Mouse (Mus musculus) embryo, embryonic 10.5 days (tissue): ENCODE measurements at regions not wholly inside any gene's neighbourhood (a gene's known extent, or its start where the extent isn't known, plus 50 kb on each side); places are given as distances from the start of the nearest gene placed in this dataset.
A peak's percentile ranks its signal among the peaks of the same experiment; 100 is the strongest.
"Not testable (repeated sequence)": the region's sequence is repeated elsewhere in the genome, so short reads cannot be mapped to it uniquely, and the experiment has no call there.

ENCODE experiments used
- DNase-seq: peaks from one replicate; pipeline ENCODE4 v3.0.0-alpha.2; 2015; ENCODE audit warnings: low spot score

DNA sequence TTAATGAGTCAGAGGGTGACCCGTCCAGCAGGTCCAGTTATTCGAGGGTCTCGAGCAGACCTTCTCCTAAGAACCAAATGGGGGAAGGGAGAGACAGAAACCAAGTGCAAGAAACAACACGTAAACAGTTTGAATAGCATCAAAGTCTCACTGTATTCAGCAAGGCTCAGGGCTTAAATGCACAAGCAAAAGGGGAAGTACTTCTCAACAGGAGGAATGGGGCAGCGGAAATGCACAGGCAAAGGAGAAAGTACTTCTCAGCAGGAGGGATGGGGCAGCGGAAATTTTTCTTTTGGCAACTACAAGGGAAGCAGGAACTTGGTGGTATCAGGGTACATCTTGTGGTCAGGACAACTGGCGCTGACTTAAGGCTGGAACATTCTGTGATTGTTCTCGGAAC, 330.6 kb downstream of the 9430069I07Rik start:
- DNase-seq = not testable (repeated sequence)

DNA sequence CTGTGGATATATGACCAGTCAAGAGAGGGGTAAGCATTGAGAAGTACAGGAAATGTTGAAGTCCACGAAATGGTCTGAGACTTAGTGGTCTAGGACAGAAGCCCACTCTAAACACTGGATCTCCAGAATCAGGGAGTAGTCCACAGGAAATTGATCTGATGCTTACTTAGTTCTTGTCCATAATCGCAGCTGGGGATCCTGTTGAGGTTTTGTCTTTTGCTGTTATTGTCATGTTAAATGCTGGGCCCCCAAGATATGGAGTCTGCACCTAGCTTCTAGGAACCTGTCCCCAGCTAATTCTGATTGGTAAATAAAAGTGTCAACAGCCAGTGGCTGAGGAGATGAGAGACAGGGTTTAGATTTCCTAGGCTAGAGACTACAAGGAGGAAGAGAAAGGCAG, 332.3 kb downstream of the 9430069I07Rik start:
- no peak for DNase-seq

DNA sequence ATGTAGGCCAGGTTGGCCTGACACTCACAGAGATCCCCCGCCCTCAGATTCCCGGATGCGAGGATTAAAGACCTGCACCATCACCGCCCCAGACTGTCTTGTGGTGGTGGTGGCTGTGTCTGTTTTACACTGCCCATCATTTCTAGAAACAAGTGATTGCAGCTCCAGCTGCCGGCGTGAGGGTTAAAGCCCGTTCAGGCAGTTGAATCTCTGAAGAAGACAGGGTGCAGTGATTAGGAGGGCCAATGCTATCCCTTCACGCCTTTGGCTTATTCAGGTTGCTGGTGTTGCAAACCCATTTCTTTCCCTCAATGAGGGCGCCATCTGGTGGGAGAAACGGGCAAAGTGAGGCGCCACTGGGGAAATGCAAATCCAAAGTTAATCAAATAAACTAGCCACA, 335.8 kb downstream of the 9430069I07Rik start:
- peak; percentile 80 for DNase-seq

GRCm38 (mm10) chr15:34016397-34017156, 341.1 kb downstream of the 9430069I07Rik start:
- peak; percentile 72 for DNase-seq

DNA sequence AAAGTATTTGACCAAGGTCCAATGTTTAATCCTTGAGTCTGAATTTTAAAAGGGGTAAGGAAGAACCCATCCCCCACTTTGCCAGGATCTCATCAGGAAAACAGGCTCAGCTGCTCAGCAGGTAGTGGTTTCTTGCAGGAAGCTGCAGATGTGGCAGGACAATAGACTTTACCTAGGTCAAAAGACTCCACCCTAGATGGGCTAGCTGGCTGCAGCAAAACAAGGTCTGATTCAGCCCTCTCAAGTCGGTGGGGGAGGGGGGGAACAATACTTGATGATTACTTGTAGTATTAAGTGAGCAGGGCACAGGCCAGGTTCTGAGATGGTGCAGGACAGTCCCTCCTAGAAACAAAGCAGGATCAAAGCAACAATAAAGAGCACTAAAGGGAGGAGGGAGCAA, 349.1 kb downstream of the 9430069I07Rik start:
- DNase-seq = no peak

GRCm38 (mm10) chr15:33992383-33992782, 365.3 kb downstream of the 9430069I07Rik start:
- no peak for DNase-seq

- DNase-seq = peak; percentile 42
Measured at GRCm38 (mm10) chr15:33975077-33975476, 382.6 kb downstream of the 9430069I07Rik start.

DNA sequence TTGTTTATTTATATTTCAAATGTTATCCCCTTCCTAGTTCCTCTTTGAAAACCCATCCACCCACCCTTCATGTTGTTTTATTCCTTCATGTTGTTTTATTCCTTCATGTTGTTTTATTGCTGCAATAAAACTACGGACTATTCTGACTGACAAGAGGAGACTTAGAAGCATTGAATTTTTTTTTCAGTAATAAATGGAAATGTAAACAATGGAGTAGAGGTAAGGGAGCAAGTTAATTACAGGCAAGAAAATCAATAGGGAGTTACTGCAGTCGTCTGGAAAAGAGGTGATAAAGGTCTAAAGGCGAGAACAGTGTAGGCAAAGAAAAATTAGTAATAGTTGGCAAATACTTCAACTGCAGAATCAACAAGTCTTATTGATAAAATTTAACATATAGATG, 384.2 kb downstream of the 9430069I07Rik start:
- DNase-seq = no peak

DNA sequence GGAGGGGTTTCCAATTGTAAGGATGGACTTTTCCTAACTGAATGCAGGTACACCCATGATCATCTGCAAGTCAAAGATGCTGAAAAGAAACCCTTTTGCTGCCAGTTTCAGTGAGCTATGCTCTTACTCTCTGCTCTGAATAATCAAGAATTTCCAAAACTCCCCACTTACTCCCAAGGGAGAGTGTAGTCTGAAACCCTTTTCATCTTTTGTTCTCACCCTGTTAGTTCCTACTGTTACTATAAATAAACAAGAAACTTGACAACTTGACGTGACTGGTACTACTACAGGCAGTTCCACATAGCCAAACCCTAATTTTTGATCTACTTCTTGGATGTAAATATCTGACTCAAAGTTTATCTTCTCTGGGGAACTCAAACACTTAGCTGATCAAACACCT, 388.3 kb downstream of the 9430069I07Rik start:
- no peak for DNase-seq

- DNase-seq = no peak
Measured at GRCm38 (mm10) chr15:33935013-33935664, 422.5 kb downstream of the 9430069I07Rik start.

DNA sequence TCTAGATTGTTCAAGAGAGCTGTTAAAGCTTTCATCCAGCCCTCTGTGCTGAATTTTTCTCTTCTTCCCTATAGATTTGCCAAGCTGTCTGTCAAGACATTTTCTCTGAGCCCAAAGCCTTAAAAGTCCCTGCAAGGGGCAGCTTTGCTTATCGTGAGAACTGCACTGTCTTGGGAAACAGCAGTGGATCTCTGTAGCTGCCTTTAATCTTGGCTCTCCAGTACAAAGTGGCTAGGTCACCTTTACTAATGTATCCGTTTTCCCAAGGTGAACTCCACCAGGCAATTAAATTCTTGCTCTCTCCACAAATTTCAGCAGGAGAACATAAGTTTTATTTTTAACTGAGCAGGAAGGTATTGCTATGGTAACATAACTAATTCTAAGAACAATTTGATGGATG, 431.2 kb downstream of the 9430069I07Rik start:
- DNase-seq = no peak

- DNase-seq = peak; percentile 21
Measured at GRCm38 (mm10) chr15:33924094-33924890, 433.4 kb downstream of the 9430069I07Rik start.

DNA sequence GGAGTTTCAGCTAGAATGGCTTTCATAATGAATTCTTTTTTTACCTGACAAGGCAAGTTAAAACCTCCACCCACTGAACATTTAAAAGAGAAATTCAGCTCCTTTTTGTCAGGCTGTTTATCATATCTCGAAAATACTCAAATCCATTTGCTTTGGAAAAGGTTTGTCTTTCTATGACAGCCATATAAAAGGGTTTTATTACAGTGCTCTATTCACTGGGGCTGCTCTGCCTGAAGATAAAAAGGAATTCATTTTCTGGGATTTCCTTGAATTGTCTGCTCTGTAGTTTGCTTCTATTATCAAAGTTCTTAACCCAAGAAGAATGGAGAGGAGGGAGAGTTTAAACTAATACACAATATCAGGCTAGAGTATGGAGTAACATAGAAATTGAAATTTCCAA, 442.8 kb downstream of the 9430069I07Rik start:
- no peak for DNase-seq

DNA sequence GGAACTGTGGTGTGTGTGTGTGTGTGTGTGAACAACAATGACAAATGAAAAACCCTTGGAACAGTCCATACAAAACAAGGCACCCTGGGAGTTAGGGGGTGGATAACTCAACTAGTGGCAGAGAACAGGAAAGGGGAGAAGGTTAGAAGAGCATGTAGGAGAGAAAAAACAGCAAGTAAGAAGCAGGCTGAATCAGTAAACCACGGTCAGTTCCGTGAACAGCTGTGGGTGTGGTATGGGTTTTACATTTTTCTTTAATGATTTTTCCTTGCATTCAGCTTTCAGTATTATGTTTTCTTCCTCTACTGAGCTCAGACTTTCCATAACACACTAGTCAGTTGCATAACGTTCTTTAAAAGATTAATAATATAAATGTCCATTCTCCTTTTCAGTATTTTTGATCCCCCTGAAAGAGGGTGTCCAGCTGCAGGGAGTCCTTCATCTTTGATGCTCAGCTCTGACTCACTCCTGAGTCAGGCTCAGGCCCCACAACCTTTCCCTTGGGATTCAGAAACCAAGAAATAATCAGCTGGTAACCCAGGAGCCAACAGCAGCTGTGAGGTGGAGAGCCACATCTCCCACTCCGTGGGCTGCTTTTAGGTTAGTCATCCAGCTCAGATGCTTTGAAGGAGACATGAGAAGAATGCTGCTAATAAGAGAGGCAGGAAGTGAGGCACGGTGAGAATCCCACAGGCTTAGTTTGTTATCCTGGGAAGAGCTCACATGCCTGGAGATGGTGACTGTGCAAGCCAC, 450.8 kb downstream of the 9430069I07Rik start:
- DNase-seq = no peak

DNA sequence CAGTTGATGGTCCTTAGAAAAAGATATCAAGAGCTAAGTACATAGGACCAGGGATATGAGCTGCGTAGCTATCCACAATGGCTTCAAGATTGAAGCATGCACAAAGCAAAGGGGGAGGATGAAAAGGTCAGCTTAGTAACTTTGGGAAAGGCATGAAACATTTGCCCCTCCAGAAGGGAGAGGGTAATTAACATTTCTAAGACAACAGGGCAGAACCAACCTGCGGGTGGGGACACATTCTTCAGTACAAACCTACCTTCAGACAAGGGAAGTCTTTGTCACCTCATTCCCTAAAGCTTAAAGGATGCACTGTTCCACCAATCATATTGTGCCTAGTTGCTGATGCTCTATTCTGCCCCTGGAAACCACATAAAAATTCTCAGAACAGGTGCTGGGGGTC, 461.6 kb downstream of the 9430069I07Rik start:
- no peak for DNase-seq

DNA sequence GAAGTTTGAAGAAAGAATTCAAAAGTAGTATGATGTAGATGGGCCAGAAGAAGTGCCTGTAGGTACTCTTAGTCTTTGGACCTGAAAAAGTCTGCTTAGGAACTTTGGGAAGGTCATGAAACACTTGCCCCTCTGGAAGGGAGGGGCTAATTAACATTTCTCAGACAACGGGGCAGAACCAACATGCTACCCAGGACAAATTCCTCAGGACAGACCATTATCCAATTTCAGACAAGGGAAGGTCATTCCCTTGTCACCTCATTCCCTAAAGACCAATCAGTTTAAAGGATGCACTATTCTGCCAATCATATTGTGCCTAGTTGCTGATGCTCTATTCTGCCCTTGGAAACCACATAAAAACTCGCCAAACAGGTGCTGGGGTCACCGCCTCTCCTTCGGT, 467.1 kb downstream of the 9430069I07Rik start:
- DNase-seq = no peak

GRCm38 (mm10) chr15:33888865-33889368, 468.8 kb downstream of the 9430069I07Rik start:
- DNase-seq = no peak

DNA sequence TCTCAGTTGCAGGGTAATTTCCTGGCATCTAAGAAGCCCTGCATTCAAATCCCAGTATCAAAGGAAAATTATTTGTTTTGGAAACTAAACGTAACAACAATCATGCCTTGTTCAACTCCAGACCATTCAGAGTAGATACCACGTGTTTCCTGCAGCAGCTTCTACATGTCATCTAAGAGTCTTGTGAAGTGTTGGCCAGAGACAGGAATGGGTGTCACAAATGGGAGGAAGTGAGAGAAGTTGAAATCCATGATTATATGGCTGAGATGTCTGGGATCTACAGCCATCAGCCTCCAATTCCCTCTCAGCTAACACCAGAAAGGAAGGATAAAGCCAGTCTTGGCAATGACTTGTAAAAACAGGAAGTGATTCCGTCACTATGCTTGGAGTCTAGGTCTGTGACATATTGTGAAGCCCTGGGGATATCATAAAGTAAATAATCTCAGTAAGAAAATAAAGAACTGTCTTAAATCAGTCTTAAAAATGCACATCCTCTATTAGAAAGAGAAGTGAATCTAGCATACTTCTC, 495.4 kb downstream of the 9430069I07Rik start:
- no peak for DNase-seq

GRCm38 (mm10) chr15:33825435-33826088, 532.1 kb downstream of the 9430069I07Rik start:
- DNase-seq = no peak

DNA sequence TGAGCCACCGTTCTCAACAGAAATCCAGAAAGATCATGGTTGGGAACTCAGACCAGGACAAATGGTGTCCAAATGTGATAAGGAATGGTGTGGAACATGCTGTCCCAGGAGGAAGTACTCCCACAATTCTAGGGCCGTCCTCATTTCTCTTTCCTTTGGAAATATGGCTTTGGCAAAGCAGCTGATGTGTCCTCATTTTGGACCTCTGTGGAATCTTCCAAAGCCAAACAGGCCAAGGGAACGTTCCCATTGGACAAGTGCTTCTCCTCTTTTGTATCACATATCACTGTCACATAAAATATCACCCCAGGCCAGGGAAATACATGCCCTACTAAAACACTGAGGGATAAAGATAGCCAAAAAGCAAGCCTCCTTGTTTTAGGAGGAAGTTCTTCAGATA, 532.8 kb downstream of the 9430069I07Rik start:
- no peak for DNase-seq

DNA sequence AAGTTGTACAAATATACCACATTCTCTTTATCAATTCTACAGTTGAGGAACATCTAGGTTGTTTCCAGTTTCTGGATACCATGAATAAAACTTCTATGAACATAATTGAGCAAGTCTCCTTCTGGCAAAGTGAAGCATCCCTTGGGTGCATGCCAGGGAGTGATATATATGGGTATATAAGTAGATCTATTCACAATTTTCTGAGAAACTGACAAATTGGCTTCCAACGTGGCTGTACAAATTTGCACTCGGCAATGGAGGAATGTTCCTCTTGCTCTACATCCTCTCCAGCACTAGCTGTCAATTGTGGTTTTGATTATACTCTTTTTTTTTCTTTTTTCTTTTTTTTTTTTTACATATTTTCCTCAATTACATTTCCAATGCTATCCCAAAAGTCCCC, 576.7 kb downstream of the 9430069I07Rik start:
- no peak for DNase-seq
